Mouse (Mus musculus): ENCODE data around the gene Kif19a. TPM values are rescaled to one million over a fixed set of nuclear protein-coding genes. Genes with fewer than 3 reads are reported as not detected.

The Kif19a gene
- polyA plus RNA-seq, 1 experiment from 2014 or later: 0.46 TPM

GRCm38 (mm10) chr11:114747564-114748138, 17.5 kb upstream of the Kif19a start:
- H3K9ac ChIP-seq (replicated peaks; ENCODE audit: low read length): no peak overlapping the region
- ATAC-seq (ENCODE audit: low FRiP score, low TSS enrichment): no peak
- H3K9me3 ChIP-seq (ENCODE audit: low read length): no peaks in the 10 kb centered on the region
- peaks cover 4% of the 10 kb centered on the region; the same call in 1 of the 2 replicates for H3K4me1 ChIP-seq (ENCODE audit: insufficient read depth, low read length)
- H3K27me3 ChIP-seq (ENCODE audit: insufficient read depth, low read length): no peaks in the 10 kb centered on the region
- no peak overlapping the region for H3K4me3 ChIP-seq (ENCODE audit: low read length)
- H3K27ac ChIP-seq (ENCODE audit: low read length): no peak overlapping the region
- WGBS: 51% methylated on average over 12 of the region's 12 CpGs
- no peak overlapping the region for H3K4me2 ChIP-seq (replicated peaks; ENCODE audit: low read depth, low read length)
- H3K36me3 ChIP-seq (ENCODE audit: insufficient read depth, low read length): no peaks in the 10 kb centered on the region

DNA sequence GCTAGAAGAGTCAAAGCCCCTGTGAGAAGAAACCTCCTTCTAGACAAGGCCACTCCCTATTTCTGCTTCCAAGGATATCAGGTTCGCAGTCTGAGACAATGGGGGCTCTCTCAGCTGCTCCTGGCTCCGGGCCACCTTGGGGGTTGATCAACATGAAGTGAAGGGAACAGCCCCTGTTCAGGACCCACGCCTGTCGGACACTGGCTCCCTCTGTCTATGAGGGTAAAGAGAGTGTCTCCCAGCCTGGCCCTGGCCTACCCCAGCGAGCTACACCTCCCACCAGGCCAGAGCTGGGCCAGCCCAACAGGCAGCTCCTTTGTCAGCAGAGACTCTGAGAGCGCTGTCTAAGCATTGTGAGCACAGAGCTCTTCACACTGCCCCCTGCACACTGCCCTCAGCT, 4.7 kb downstream of the Kif19a start:
- 56% methylated on average over 6 of the region's 6 CpGs for WGBS
- Histone ChIP-seq H3K4me1 (ENCODE audit: insufficient read depth, low read length) (0 out of 2 replicates have a peak, but pooled peaks cover under 1% of the 10 kb centered on the region), H3K36me3 (ENCODE audit: insufficient read depth, low read length) (no peaks in the 10 kb centered on the region), H3K27me3 (ENCODE audit: insufficient read depth, low read length) (peaks cover 17% of the 10 kb centered on the region), H3K27ac (ENCODE audit: low read length) (no peak overlapping the region), H3K4me2 (replicated peaks; ENCODE audit: low read depth, low read length) (no peak overlapping the region), H3K9ac (replicated peaks; ENCODE audit: low read length) (no peak overlapping the region), H3K9me3 (ENCODE audit: low read length) (no peaks in the 10 kb centered on the region), H3K4me3 (ENCODE audit: low read length) (no peak overlapping the region)
- 0 out of 2 replicates have a peak, but pooled peaks have one; percentile 3 for ATAC-seq (ENCODE audit: low FRiP score, low TSS enrichment)

- Histone ChIP-seq H3K9me3 (ENCODE audit: low read length) (no peaks in the 10 kb centered on the region), H3K36me3 (ENCODE audit: insufficient read depth, low read length) (no peaks in the 10 kb centered on the region), H3K27me3 (ENCODE audit: insufficient read depth, low read length) (peaks cover 3% of the 10 kb centered on the region; the same call in 1 of the 2 replicates), H3K4me3 (ENCODE audit: low read length) (no peak overlapping the region), H3K9ac (replicated peaks; ENCODE audit: low read length) (no peak overlapping the region), H3K27ac (ENCODE audit: low read length) (no peak overlapping the region), H3K4me2 (replicated peaks; ENCODE audit: low read depth, low read length) (no peak overlapping the region), H3K4me1 (ENCODE audit: insufficient read depth, low read length) (no peaks in the 10 kb centered on the region)
- 65% methylated on average over 2 of the region's 2 CpGs for WGBS
- ATAC-seq (ENCODE audit: low FRiP score, low TSS enrichment): no peak
Measured at GRCm38 (mm10) chr11:114771896-114772295, 6.7 kb downstream of the Kif19a start.

GRCm38 (mm10) chr11:114780076-114780475, 14.9 kb downstream of the Kif19a start:
- H3K9ac ChIP-seq (replicated peaks; ENCODE audit: low read length): no peak overlapping the region
- no peaks in the 10 kb centered on the region for H3K36me3 ChIP-seq (ENCODE audit: insufficient read depth, low read length)
- H3K9me3 ChIP-seq (ENCODE audit: low read length): no peaks in the 10 kb centered on the region
- peaks cover 9% of the 10 kb centered on the region for H3K27me3 ChIP-seq (ENCODE audit: insufficient read depth, low read length)
- 42% methylated on average over 9 of the region's 9 CpGs for WGBS
- H3K27ac ChIP-seq (ENCODE audit: low read length): no peak overlapping the region
- ATAC-seq (ENCODE audit: low FRiP score, low TSS enrichment): no peak
- H3K4me2 ChIP-seq (replicated peaks; ENCODE audit: low read depth, low read length): no peak overlapping the region
- no peaks in the 10 kb centered on the region for H3K4me1 ChIP-seq (ENCODE audit: insufficient read depth, low read length)
- no peak overlapping the region for H3K4me3 ChIP-seq (ENCODE audit: low read length)

DNA sequence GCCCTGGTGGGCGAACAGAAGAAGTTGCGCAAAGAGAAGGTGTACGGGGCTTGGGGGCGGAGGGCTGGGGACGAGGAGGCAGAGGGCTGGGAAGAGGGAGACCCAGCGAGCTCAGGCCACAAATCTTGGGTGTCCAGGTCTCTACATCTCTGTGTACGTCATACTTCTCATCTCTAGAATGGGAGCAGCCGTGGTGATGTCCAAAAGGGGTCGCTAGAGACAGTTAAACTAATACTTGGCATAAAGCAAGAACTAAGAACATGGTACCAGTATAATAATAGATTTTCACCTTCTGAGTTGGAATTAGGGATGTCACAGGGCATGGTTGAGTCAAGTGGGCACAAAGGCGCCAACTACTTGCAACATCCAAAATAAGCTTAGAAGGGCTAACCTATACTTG, 20.7 kb downstream of the Kif19a start:
- WGBS: 49% methylated on average over 10 of the region's 10 CpGs
- 0 out of 2 replicates have a peak overlapping the region, but pooled peaks have one; percentile 37 for H3K9ac ChIP-seq (replicated peaks; ENCODE audit: low read length)
- peak overlapping the region; percentile 45 for H3K4me2 ChIP-seq (replicated peaks; ENCODE audit: low read depth, low read length)
- peak overlapping the region; percentile 30 for H3K4me3 ChIP-seq (ENCODE audit: low read length)
- no peaks in the 10 kb centered on the region for H3K36me3 ChIP-seq (ENCODE audit: insufficient read depth, low read length)
- ATAC-seq (ENCODE audit: low FRiP score, low TSS enrichment): 0 out of 2 replicates have a peak, but pooled peaks have one; percentile 9
- H3K27me3 ChIP-seq (ENCODE audit: insufficient read depth, low read length): peaks cover 63% of the 10 kb centered on the region
- H3K27ac ChIP-seq (ENCODE audit: low read length): no peak overlapping the region
- H3K9me3 ChIP-seq (ENCODE audit: low read length): no peaks in the 10 kb centered on the region
- H3K4me1 ChIP-seq (ENCODE audit: insufficient read depth, low read length): peaks cover 12% of the 10 kb centered on the region

GRCm38 (mm10) chr11:114786326-114786725, 21.1 kb downstream of the Kif19a start:
- peak overlapping the region; percentile 37; the same call in 1 of the 2 replicates for H3K9ac ChIP-seq (replicated peaks; ENCODE audit: low read length)
- peaks cover 14% of the 10 kb centered on the region for H3K4me1 ChIP-seq (ENCODE audit: insufficient read depth, low read length)
- WGBS: 1% methylated on average over 43 of the region's 43 CpGs
- H3K27ac ChIP-seq (ENCODE audit: low read length): no peak overlapping the region
- H3K27me3 ChIP-seq (ENCODE audit: insufficient read depth, low read length): peaks cover 67% of the 10 kb centered on the region
- peak overlapping the region; percentile 30 for H3K4me3 ChIP-seq (ENCODE audit: low read length)
- no peaks in the 10 kb centered on the region for H3K36me3 ChIP-seq (ENCODE audit: insufficient read depth, low read length)
- H3K4me2 ChIP-seq (replicated peaks; ENCODE audit: low read depth, low read length): peak overlapping the region; percentile 45
- peak; percentile 21; the same call in 1 of the 2 replicates for ATAC-seq (ENCODE audit: low FRiP score, low TSS enrichment)
- H3K9me3 ChIP-seq (ENCODE audit: low read length): no peaks in the 10 kb centered on the region

- no peak for ATAC-seq (ENCODE audit: low FRiP score, low TSS enrichment)
- no peak overlapping the region for H3K4me3 ChIP-seq (ENCODE audit: low read length)
- H3K4me1 ChIP-seq (ENCODE audit: insufficient read depth, low read length): peaks cover 22% of the 10 kb centered on the region
- H3K27ac ChIP-seq (ENCODE audit: low read length): no peak overlapping the region
- H3K4me2 ChIP-seq (replicated peaks; ENCODE audit: low read depth, low read length): no peak overlapping the region
- no peaks in the 10 kb centered on the region for H3K36me3 ChIP-seq (ENCODE audit: insufficient read depth, low read length)
- H3K9me3 ChIP-seq (ENCODE audit: low read length): no peaks in the 10 kb centered on the region
- H3K9ac ChIP-seq (replicated peaks; ENCODE audit: low read length): no peak overlapping the region
- WGBS: 81% methylated on average over 3 of the region's 3 CpGs
- peaks cover 80% of the 10 kb centered on the region for H3K27me3 ChIP-seq (ENCODE audit: insufficient read depth, low read length)
Measured at GRCm38 (mm10) chr11:114787611-114788010, 22.4 kb downstream of the Kif19a start.

- peak; percentile 40; the same call in 1 of the 2 replicates for ATAC-seq (ENCODE audit: low FRiP score, low TSS enrichment)
- 6% methylated on average over 30 of the region's 30 CpGs for WGBS
- Histone ChIP-seq H3K27me3 (ENCODE audit: insufficient read depth, low read length) (peaks cover 95% of the 10 kb centered on the region), H3K36me3 (ENCODE audit: insufficient read depth, low read length) (no peaks in the 10 kb centered on the region), H3K4me1 (ENCODE audit: insufficient read depth, low read length) (peaks cover 33% of the 10 kb centered on the region), H3K4me3 (ENCODE audit: low read length) (peak overlapping the region; percentile 18; the same call in 1 of the 2 replicates), H3K9ac (replicated peaks; ENCODE audit: low read length) (no peak overlapping the region), H3K27ac (ENCODE audit: low read length) (no peak overlapping the region), H3K9me3 (ENCODE audit: low read length) (no peaks in the 10 kb centered on the region), H3K4me2 (replicated peaks; ENCODE audit: low read depth, low read length) (peak overlapping the region; percentile 44)
Measured at GRCm38 (mm10) chr11:114789061-114789714, 24.0 kb downstream of the Kif19a start.

DNA sequence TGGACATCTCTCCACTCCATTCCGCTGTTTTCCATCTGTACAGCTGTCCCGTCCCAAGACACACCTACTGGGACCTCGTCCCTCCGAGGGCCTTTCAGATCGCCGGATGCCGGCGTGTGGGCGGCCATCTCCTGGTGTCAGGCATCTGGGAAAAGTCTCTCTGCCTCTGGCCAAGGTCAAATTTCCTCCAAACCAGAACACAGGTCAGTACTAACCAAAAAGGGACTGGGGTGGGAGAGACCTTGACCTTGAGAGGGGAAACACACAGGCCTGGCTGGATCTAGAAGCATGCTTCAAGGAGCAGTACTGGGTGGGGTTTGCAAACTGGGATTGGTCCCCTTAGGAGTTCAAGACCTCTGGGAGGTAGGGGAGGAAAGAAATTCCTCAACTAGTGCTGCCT, 24.5 kb downstream of the Kif19a start:
- H3K4me3 ChIP-seq (ENCODE audit: low read length): no peak overlapping the region
- no peak overlapping the region for H3K9ac ChIP-seq (replicated peaks; ENCODE audit: low read length)
- no peaks in the 10 kb centered on the region for H3K36me3 ChIP-seq (ENCODE audit: insufficient read depth, low read length)
- H3K27me3 ChIP-seq (ENCODE audit: insufficient read depth, low read length): peaks cover 92% of the 10 kb centered on the region
- H3K9me3 ChIP-seq (ENCODE audit: low read length): no peaks in the 10 kb centered on the region
- H3K27ac ChIP-seq (ENCODE audit: low read length): no peak overlapping the region
- WGBS: 21% methylated on average over 9 of the region's 9 CpGs
- H3K4me2 ChIP-seq (replicated peaks; ENCODE audit: low read depth, low read length): no peak overlapping the region; the same call in 1 of the 2 replicates
- no peak for ATAC-seq (ENCODE audit: low FRiP score, low TSS enrichment)
- peaks cover 37% of the 10 kb centered on the region for H3K4me1 ChIP-seq (ENCODE audit: insufficient read depth, low read length)

GRCm38 (mm10) chr11:114790171-114790570, 25.0 kb downstream of the Kif19a start:
- ATAC-seq (ENCODE audit: low FRiP score, low TSS enrichment): no peak
- Histone ChIP-seq H3K9ac (replicated peaks; ENCODE audit: low read length) (no peak overlapping the region), H3K9me3 (ENCODE audit: low read length) (no peaks in the 10 kb centered on the region), H3K4me1 (ENCODE audit: insufficient read depth, low read length) (peaks cover 42% of the 10 kb centered on the region), H3K36me3 (ENCODE audit: insufficient read depth, low read length) (no peaks in the 10 kb centered on the region), H3K27ac (ENCODE audit: low read length) (no peak overlapping the region), H3K27me3 (ENCODE audit: insufficient read depth, low read length) (peaks cover 88% of the 10 kb centered on the region), H3K4me2 (replicated peaks; ENCODE audit: low read depth, low read length) (no peak overlapping the region), H3K4me3 (ENCODE audit: low read length) (no peak overlapping the region)
- WGBS: 71% methylated on average over 12 of the region's 12 CpGs

All from kidney, embryonic 16.5 days (tissue).